Mouse (Mus musculus) c-Kit-negative CD71-positive TER-119-positive erythroid progenitor cells, embryonic 14.5 days (primary cell): Measurements from ENCODE around the gene Iars2.
"Not testable (repeated sequence)": the region's sequence is repeated elsewhere in the genome, so short reads cannot be mapped to it uniquely, and the experiment has no call there.

Experiments
- DNase-seq: peaks from one replicate; pipeline ENCODE4 v3.0.0-alpha.2; 2013; ENCODE audit warnings: low read depth, low spot score

The Iars2 gene

DNA sequence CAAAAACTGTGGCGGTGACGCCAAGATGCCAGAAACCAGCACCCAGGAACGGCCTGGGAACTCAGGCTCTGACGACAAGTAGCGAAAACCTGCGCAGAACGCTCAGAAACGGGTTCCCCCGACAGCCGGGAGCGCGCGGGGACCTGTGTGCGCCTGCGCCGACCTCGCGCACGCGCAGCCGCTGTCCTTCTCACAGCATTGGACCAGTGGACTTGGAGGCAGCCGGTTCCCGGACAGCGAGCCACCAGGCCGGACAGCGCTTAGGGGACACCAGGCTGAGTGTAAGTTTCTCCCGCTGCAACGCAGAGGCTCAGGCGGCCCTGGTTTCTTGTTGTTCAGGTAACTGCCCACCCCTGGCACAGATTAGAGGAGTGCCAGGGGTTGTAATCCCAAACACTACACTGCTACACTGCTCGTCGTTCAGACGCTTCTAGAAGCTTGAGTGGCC, 2.8 kb upstream of the Iars2 start, which contains the start of gene Bpnt1:
Gene Bpnt1, plus strand, starts transcription at position 167 of the 448 bp plus-strand sequence.
- DNase-seq = peak; percentile 57

DNA sequence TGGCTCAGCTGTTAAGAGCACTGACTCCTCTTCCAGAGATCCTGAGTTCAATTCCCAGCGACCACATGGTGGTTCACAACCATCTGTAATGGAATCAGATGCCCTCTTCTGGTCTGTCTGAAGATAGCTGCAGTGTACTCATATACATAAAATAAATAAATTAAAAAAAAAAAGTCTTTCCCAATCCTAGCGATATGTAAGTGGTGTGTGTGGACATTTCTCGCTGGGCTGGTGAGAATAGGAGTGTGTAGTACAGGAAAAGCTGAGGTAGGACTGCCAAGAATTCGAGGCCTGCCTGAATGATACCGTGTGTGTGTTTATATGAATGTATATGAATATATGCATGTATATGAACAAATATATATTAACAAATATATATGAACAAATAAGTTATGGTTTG, 2.2 kb upstream of the Iars2 start:
- no peak for DNase-seq

DNA sequence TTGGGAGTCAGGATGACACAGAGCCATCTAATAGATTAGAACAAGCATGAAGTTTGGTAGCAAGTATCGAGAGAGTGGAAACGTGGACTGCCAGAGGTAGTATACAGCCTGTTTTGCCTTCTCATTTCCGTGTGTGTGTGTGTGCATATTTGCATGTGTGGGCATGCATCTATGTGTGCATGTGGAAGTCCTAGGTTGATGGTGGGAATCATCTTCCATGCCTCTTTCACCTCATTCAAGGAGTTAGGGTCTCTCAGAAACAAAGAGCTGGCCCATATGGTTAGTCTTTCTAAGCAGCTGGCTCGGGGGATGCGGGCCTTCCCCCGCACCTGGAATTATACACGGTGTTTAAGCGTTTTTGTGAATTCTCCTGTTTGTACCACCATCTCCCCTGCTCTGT, 655 bp upstream of the Iars2 start:
- DNase-seq = no peak

DNA sequence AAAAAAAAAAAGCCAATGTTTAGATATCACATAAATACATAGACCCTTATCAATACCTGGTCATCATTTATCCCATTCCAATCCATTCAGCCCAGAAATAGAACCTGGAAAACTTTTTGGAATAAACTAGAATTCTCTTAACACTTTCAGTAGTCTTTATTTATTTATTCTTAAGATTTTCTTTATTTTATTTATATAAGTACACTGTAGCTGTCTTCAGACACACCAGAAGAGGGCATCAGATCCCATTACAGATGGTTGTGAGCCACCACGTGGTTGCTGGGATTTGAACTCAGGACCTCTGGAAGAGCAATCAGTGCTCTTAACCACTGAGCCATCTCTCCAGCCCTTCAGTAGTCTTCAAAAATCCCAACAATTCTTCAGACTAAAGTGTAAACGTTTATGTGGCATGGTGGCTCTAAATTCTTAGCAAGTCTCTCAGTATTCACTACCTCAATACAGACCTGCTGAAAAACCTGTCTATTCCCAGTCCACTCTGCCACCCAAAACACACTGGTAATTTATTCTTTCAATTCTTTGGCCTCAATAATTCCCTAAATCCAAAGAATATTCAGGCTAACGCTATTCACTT, 1.3 kb downstream of the Iars2 start:
- not testable (repeated sequence) for DNase-seq

DNA sequence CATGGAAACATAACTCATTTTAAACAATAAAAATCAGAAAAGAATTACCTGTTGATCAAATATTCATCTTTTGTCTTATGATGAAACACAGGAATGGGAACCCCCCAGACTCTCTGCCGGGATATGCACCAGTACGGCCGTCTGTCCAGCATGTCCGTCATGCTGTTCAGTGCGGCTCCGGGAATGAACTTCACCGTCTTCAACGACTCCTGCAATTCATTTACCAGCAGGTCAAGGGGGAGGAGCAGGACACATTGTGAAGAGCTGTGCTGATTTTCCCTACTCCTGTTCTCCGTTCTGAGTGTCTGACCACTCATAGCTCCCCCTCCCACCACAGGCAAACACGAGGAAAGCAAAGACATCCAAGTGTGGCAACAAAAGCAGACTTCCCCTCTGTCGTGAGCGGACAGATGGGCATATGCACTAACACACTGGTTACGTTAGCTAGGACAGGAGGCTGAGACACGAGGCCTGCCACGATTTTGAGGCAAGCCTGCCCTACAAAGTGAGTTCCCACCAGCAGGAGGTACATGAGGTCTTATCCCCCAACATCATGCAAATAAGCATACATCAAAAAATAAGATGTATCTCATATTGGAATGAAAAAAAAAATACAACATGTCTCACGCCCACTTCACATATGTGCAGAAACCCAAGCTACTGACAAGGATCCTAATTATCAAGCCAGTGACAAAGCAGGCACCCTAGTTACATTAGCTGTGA, 13.2 kb downstream of the Iars2 start:
- DNase-seq = no peak

GRCm38 (mm10) chr1:185314546-185314945, 14.7 kb downstream of the Iars2 start:
- DNase-seq = no peak

- DNase-seq = no peak
These were observed 17.2 kb downstream of the Iars2 start for GRCm38 (mm10) chr1:185311949-185312348.

- no peak for DNase-seq
These were observed 20.3 kb downstream of the Iars2 start for GRCm38 (mm10) chr1:185308908-185309307.

DNA sequence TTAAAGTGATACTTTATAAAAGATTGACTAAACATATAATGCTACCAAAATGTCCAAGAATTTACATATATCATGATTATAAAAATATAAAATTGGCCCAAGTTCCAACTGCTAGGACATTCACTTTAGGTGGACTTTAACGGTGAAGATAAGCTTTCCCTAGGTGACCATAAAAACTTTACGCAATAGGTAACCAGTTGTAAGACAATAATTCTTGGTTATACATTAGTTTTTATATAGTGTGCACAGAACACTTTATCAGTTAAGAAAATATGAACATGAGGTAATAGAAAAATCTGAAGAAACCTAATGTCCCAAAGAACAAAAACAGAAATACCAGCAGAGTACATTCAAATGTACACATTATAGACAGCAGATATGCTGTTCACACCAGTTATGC, 20.9 kb downstream of the Iars2 start:
- DNase-seq = no peak

DNA sequence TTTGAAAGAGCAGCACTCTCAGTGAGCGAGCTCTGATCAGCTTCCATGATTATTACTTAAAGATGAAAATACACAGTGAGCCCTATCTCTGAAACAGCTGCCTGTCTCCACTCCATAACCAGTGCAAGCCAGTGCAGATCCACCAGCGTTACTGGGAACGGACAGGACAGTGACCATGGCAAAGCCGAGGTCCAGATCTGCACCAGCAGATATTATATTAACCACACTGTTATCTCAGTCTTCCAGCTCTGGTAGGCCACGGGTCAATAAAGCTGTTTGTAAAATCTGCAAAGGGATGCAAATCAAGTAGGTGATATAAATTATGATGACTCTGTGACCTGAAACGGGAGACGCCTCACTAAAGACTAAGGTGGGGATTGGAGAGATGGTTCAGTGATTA, 21.6 kb downstream of the Iars2 start:
- no peak for DNase-seq

DNA sequence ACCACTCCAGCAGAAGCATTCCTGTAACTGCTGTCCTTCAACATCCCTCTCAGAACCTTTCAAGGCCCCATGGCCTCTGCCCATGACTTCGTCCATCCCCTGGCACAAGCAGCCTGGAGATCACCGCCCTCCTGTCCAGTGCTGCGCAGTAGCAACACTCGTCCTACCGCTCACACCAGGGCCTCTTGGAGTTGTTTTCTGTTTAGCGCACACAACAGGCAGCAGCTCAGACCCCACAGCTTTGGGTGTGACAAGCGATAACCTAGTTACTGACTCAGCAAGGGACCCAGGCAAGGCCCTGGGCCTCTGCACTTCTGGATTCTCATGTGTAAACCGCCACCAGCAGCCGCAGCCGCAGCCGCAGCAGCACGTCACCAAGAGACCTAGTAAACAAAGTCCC, 22.4 kb downstream of the Iars2 start:
- DNase-seq = no peak

DNA sequence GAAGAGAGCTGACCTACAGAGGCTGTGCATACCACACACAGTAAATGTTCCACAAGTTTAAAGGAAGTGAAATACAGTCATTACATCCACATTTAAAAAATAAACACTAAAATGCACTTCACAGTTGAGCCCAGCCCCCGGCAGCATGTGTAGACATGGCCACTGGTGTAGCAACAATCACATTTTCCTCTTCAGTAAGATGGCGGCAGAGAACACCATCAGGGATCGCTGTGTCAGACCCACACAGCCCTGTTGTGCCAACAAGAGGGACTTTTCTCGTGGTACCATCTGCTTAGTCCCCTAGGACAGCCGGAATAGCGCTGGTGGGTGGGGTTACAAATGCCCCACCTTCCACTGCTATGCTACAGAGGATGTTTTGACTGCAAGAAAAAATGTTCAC, 26.4 kb downstream of the Iars2 start:
- DNase-seq = no peak

DNA sequence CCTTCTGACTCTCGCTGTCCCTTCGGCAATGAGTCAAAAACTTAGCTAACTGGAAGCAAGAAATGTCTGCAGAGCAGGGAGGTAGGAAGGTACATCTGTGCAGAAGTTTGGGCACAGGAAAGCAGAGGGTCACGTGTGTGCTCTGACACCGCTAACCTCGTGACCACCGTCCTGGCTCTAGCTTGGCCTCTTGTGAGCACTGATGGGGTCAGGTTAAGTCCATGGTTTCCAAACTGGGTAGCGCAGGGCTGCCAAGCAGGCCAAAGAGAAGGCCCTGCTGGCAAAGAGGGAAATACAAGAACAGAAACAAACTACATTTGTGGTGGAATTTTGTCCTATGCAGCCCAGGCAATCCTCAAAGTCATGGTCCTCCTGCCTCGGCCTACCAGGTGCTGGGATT, 30.7 kb downstream of the Iars2 start:
- no peak for DNase-seq

GRCm38 (mm10) chr1:185296850-185297249, 32.3 kb downstream of the Iars2 start:
- no peak for DNase-seq

- DNase-seq = no peak
These were observed 36.4 kb downstream of the Iars2 start for GRCm38 (mm10) chr1:185292646-185293360.

DNA sequence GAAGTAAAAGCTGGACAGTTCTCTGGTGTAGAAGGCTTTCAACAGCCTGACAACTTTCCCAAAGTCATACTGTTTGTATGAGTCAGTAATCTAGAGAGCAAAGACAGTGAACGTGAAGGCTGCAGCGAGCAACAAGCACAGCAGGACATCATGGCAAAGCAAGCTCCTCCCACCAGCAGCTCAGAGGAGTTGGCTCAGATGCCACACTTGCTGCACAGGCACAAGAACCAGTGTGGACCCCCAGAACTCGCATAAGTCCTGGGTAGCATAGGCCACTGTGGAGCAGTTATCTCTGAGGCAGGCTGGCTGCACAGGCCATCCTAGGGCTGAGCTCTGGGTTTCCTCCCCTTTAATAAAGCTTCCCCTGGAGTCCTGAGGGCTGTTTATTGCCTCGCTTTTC, 37.9 kb downstream of the Iars2 start:
- no peak for DNase-seq

- no peak for DNase-seq
These were observed 40.0 kb downstream of the Iars2 start for GRCm38 (mm10) chr1:185289231-185289630.

- DNase-seq = no peak
These were observed 42.1 kb downstream of the Iars2 start for GRCm38 (mm10) chr1:185287066-185287465.

- no peak for DNase-seq
These were observed 44.0 kb downstream of the Iars2 start for GRCm38 (mm10) chr1:185285171-185285570.

- no peak for DNase-seq
These were observed 44.5 kb downstream of the Iars2 start for GRCm38 (mm10) chr1:185284740-185285139.

GRCm38 (mm10) chr1:185283247-185283646, 45.9 kb downstream of the Iars2 start:
- no peak for DNase-seq

- DNase-seq = no peak
These were observed 46.4 kb downstream of the Iars2 start for GRCm38 (mm10) chr1:185282846-185283245.

DNA sequence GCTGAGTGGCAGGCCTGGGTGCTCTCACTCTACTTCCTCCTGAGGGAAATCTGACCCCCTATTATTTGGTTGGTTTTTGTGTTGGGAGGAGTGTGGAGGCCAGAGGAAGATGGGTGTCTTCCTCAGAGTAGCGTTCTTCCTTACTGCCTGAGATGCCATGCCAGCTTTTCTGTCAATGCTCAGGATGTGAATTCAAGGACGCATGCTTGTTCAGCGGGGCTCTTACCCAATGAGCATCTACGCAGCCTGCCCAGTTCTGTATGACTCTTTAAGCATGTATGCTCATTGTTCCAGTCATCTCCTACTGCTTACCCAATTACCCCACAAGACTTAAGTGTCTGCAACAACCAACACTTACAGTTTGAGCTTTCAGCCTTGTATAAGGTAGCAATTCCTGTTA, 48.6 kb downstream of the Iars2 start:
- DNase-seq = no peak
